Mouse (Mus musculus) embryonic facial prominence, embryonic 11.5 days (tissue): ENCODE results near the gene Ndufaf4. TPM values are rescaled to one million over a fixed set of nuclear protein-coding genes. Genes with fewer than 3 reads are reported as not detected.
"Not testable (repeated sequence)": the region's sequence is repeated elsewhere in the genome, so short reads cannot be mapped to it uniquely, and the experiment has no call there.

Experiments used
- ATAC-seq: fragments of 200-750 bp; cut with Nextera tagmentation; replicated peaks from 2 replicates; pipeline ENCODE4 v1.8.0; 2017; ENCODE audit warnings: low read depth; ENCODE audit not compliant: insufficient number of reproducible peaks, low FRiP score, low TSS enrichment
- DNase-seq: peaks from one replicate; pipeline ENCODE4 v3.0.0-alpha.2; 2015; ENCODE audit warnings: low spot score
- H3K27ac ChIP-seq: fragments of 300-500 bp; sonication (generic); replicated peaks from 2 replicates; pipeline ENCODE4 v1.5.1; 2014; ENCODE audit warnings: mild to moderate bottlenecking, low read depth, low read length, control low read depth
- H3K27me3 ChIP-seq: fragments of 300-500 bp; sonication (generic); 2 replicates; pipeline ENCODE4 v1.6.1; 2014; ENCODE audit warnings: mild to moderate bottlenecking, low read length, moderate library complexity, mixed read lengths; ENCODE audit not compliant: control insufficient read depth, insufficient read depth
- H3K36me3 ChIP-seq: fragments of 300-500 bp; sonication (generic); replicated peaks from 2 replicates; pipeline ENCODE4 v1.6.1; 2014; ENCODE audit warnings: low read depth, mild to moderate bottlenecking, low read length, moderate library complexity, mixed read lengths; ENCODE audit not compliant: control insufficient read depth, insufficient read depth
- H3K4me1 ChIP-seq: fragments of 300-500 bp; sonication (generic); 2 replicates; pipeline ENCODE4 v1.6.1; 2014; ENCODE audit warnings: low read length, mixed read lengths; ENCODE audit not compliant: control insufficient read depth, insufficient read depth
- H3K4me2 ChIP-seq: fragments of 300-500 bp; sonication (generic); 2 replicates; pipeline ENCODE4 v1.6.1; 2014; ENCODE audit warnings: low read depth, mild to moderate bottlenecking, control low read depth, low read length, moderate library complexity
- H3K4me3 ChIP-seq: fragments of 300-500 bp; sonication (generic); 2 replicates; pipeline ENCODE4 v1.5.1; 2014; ENCODE audit warnings: low read depth, low read length, control low read depth
- H3K9ac ChIP-seq: fragments of 300-500 bp; sonication (generic); replicated peaks from 2 replicates; pipeline ENCODE4 v1.6.1; 2014; ENCODE audit warnings: mild to moderate bottlenecking, control low read depth, low read length
- H3K9me3 ChIP-seq: fragments of 300-500 bp; sonication (generic); replicated peaks from 2 replicates; pipeline ENCODE4 v1.6.1; 2016; ENCODE audit warnings: mild to moderate bottlenecking, low read length, inconsistent platforms, mixed read lengths; ENCODE audit not compliant: control insufficient read depth
- WGBS: fragments of 180-500 bp; shearing (Covaris S2); extraction: QIAGEN DNeasy Blood & Tissue Kit; methylation state at CpG from one replicate; pipeline ENCODE4 v1.1.7; 2014; 5-methylcytosine and 5-hydroxymethylcytosine counted together
- polyA plus RNA-seq: library from polyadenylated mRNA; unstranded; fragments of >200 nt; fragmentation: Nextera tagmentation; extraction: Ambion mirVana; gene quantifications from 2 replicates; pipeline ENCODE4 v1.2.1, GENCODE M21; 2014

Gene Ndufaf4
- 74.2 and 75.5 TPM in 2 replicates for polyA plus RNA-seq

DNA sequence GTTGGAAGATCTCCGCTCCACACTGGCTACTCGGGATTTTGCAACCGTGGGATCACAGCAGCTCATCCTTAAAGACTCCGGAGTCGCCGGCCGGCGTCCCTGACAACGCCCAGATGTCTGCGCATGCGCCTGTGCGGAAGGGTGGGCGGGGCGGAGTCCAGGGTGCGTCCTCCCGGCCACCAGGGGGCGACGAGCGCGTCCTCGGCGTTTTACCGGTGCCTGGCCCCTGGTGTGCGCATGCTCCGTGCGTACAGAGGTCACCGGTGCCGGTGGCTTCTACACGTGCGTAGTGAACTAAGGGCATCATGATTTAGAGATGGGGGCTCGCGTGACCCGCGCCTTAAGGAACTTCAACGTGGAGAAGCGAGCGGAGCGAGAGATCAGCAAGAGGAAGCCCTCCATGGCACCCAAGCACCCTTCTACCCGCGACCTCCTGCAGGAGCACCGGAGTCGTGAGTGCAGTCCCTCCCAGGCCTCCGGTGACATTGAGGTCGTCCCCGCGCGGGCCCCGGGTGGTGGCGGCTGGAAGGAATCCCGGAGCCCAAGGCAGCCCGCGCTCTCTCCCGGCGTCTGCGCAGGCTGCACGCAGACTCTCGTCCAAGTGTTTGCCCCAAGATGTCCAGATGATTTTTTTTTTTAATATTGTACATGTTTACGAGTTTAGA is at the start of gene Ndufaf4:
Gene Ndufaf4, plus strand, starts transcription at position 233 of the 665 bp plus-strand sequence.
- Histone ChIP-seq H3K9me3 (no peaks in the 10 kb centered on the region), H3K36me3 (peaks cover 3% of the 10 kb centered on the region; the same call in 1 of the 2 replicates), H3K4me3 (peak within 1 kb of the TSS; percentile 81), H3K27me3 (no peaks in the 10 kb centered on the region), H3K27ac (no peak within 1 kb of the TSS), H3K4me2 (peak within 1 kb of the TSS; percentile 62), H3K4me1 (no peaks in the 10 kb centered on the region), H3K9ac (peak within 1 kb of the TSS; percentile 86)
- WGBS, result under 1% methylated on average over 57 of the region's 58 CpGs
- ATAC-seq (peak; percentile 99), DNase-seq (peak; percentile 94)

DNA sequence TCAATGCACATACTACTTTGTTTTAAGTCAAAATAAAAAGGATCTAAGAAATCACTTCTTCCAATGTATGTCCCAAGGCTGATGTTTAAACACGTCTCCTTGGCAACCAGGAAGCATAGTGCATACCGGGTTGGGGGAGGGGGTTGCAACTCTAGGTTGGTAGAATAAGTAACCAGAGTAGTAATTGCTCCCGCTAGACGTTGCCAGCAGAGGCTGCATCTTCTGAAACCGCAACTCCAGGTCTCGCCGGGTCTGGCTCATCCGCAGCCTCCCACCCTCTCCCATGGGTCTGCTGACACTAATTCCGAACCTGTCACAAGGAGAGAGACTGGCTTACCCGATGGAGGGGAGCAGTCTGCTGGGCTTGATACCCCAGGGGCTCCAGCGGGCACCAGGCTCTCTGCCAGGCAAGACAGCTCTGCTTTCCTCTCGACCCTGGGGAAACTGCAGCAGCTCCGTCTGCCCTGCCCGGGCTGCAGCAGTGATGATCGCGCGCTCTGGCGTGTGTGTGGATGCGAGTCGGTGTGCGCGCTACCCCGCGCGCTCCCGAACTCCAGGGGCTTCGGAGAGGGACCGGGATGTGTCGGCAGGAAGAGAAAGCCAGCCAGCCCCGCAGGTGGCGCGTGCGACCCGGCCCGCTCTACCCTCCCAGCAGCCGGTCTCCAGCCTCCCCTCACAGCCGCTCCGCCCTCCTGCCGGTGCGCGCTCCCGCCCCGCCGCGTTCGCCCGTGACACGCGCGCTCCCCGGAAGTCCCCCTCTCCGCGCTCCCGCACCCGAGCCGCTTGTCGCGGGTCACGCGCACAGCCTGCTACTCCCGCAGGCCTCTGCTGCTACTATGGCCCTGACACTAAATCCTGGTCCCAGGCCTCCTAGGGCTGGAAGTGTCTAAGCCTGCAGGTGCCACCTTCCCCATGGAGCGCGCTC is 47.2 kb upstream of the Ndufaf4 start, which contains the start of gene Klhl32:
Gene Klhl32, minus strand, starts transcription at position 724 of the 925 bp plus-strand sequence.
- peak within 1 kb of the TSS; percentile 62 for H3K4me3 ChIP-seq
- H3K27ac ChIP-seq, result no peak within 1 kb of the TSS
- peak within 1 kb of the TSS; percentile 89 for H3K4me2 ChIP-seq
- H3K9ac ChIP-seq, result peak within 1 kb of the TSS; percentile 64
- H3K4me1 ChIP-seq, result no peaks in the 10 kb centered on the region
- no peaks in the 10 kb centered on the region for H3K9me3 ChIP-seq
- no peaks in the 10 kb centered on the region for H3K36me3 ChIP-seq
- H3K27me3 ChIP-seq, result no peaks in the 10 kb centered on the region
- WGBS, result under 1% methylated on average over 58 of the region's 63 CpGs
- peak; percentile 97 for ATAC-seq
- peak; percentile 76 for DNase-seq

- Histone ChIP-seq H3K36me3 (no peaks in the 10 kb centered on the region), H3K9me3 (no peaks in the 10 kb centered on the region), H3K4me1 (no peaks in the 10 kb centered on the region), H3K4me3 (no peak overlapping the region), H3K9ac (no peak overlapping the region), H3K4me2 (no peak overlapping the region), H3K27me3 (no peaks in the 10 kb centered on the region), H3K27ac (no peak overlapping the region)
- DNase-seq, result no peak
- WGBS, result 35% methylated on average over 6 of the region's 6 CpGs
- ATAC-seq, result no peak
Measured at GRCm38 (mm10) chr4:24865691-24866090, 32.2 kb upstream of the Ndufaf4 start.

GRCm38 (mm10) chr4:24869230-24869629 is 28.7 kb upstream of the Ndufaf4 start:
- Histone ChIP-seq H3K27me3 (no peaks in the 10 kb centered on the region), H3K4me2 (no peak overlapping the region), H3K4me1 (no peaks in the 10 kb centered on the region), H3K9me3 (no peaks in the 10 kb centered on the region), H3K36me3 (no peaks in the 10 kb centered on the region), H3K4me3 (no peak overlapping the region), H3K9ac (no peak overlapping the region), H3K27ac (no peak overlapping the region)
- ATAC-seq, result no peak
- peak; percentile 30 for DNase-seq
- WGBS, result 54% methylated on average over 4 of the region's 4 CpGs

DNA sequence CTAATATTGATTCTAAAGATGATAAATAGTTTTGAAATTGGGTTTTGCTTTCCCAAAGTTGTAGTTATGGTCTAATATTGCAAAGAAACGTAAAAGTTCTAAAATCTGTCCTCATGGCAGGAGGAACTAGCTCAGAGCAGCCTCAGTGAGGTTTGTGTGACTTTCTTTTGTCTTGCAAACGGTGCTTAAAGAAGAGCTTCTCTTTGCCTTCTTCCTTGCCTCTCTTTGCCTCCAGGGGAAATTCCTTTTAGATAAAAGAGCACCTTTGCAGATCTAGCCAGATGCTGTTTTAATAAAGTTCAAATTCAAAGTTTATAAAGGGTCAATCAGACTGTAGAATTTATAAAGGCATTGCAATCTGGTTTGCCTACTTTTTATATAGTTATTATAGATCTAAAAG is 8.5 kb upstream of the Ndufaf4 start:
- not testable (repeated sequence) for H3K27ac ChIP-seq, ATAC-seq, H3K4me3 ChIP-seq, H3K27me3 ChIP-seq, H3K9ac ChIP-seq, H3K36me3 ChIP-seq, H3K4me1 ChIP-seq, DNase-seq, H3K4me2 ChIP-seq, H3K9me3 ChIP-seq
- 31% methylated on average over 2 of the region's 2 CpGs for WGBS

DNA sequence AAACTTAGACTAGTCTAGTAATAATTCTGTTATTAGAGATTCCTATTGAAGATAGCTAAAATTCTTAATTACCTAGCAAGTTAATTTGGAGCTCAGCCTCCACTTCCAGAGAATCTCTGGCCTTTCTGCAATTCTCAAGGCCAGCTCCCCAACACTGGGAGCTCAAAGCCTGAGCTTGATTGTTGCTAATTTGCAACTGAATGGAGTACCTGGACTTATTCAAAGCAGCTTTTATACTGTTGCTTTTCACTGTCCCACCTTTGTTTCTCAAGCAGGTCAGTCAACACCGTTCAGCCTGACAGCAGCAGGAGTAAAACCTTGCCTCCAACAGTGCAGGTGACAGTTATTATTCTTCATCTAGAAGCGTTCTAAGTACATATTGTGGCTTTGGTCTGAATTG is 5.6 kb upstream of the Ndufaf4 start:
- WGBS, result 67% methylated on average over 2 of the region's 2 CpGs
- not testable (repeated sequence) for ATAC-seq, H3K36me3 ChIP-seq, H3K27me3 ChIP-seq, H3K4me2 ChIP-seq, H3K27ac ChIP-seq, H3K4me3 ChIP-seq, DNase-seq, H3K9me3 ChIP-seq, H3K4me1 ChIP-seq, H3K9ac ChIP-seq

GRCm38 (mm10) chr4:24894625-24895024 is 3.3 kb upstream of the Ndufaf4 start:
- Histone ChIP-seq H3K27me3 (no peaks in the 10 kb centered on the region), H3K36me3 (no peaks in the 10 kb centered on the region), H3K4me1 (no peaks in the 10 kb centered on the region), H3K9ac (no peak overlapping the region), H3K9me3 (no peaks in the 10 kb centered on the region), H3K4me2 (no peak overlapping the region), H3K27ac (no peak overlapping the region), H3K4me3 (no peak overlapping the region)
- DNase-seq (no peak), ATAC-seq (no peak)
- WGBS, result 80% methylated on average over 4 of the region's 4 CpGs

GRCm38 (mm10) chr4:24896829-24897228 is 1.1 kb upstream of the Ndufaf4 start:
- Histone ChIP-seq H3K4me2 (no peak overlapping the region), H3K4me1 (no peaks in the 10 kb centered on the region), H3K36me3 (peaks cover 3% of the 10 kb centered on the region; the same call in 1 of the 2 replicates), H3K4me3 (no peak overlapping the region), H3K9ac (no peak overlapping the region), H3K9me3 (no peaks in the 10 kb centered on the region), H3K27ac (no peak overlapping the region), H3K27me3 (no peaks in the 10 kb centered on the region)
- WGBS, result 0% methylated on average over 1 of the region's 1 CpGs
- DNase-seq (peak; percentile 75), ATAC-seq (no peak)
